Mouse (Mus musculus) erythroblast, embryonic 14.5 days (primary cell): Measurements from ENCODE around the gene Ush1c.

Experiments
- GATA1 ChIP-seq: IDR thresholded peaks from 2 replicates; pipeline ENCODE4 v1.6.1; 2012; ENCODE audit warnings: low read length, inconsistent platforms, mixed read lengths
- TAL1 ChIP-seq: IDR thresholded peaks from 3 replicates; pipeline ENCODE4 v1.6.1; 2012; ENCODE audit warnings: low read length, inconsistent platforms, mixed read lengths

- TF ChIP-seq GATA1, result no peak
- TF ChIP-seq TAL1, result no peak
Measured at GRCm38 (mm10) chr7:46167901-46168300, 70.4 kb downstream of the Ush1c start.
